Mouse (Mus musculus) natural killer cell, adult 2 months (primary cell): ENCODE results near the gene Arf4.
"Not testable (repeated sequence)": the region's sequence is repeated elsewhere in the genome, so short reads cannot be mapped to it uniquely, and the experiment has no call there.

ENCODE experiments used
- DNase-seq, 2 experiments: peaks; one replicate each; pipeline ENCODE4 v3.0.0; 2022; ENCODE audit warnings: low spot score in 2 of 2

Arf4 gene

GRCm38 (mm10) chr14:26662488-26662887 is 24.6 kb downstream of the Arf4 start:
- DNase-seq: no peak

- no peak for DNase-seq
These were observed 26.0 kb downstream of the Arf4 start for GRCm38 (mm10) chr14:26663851-26664250.

DNA sequence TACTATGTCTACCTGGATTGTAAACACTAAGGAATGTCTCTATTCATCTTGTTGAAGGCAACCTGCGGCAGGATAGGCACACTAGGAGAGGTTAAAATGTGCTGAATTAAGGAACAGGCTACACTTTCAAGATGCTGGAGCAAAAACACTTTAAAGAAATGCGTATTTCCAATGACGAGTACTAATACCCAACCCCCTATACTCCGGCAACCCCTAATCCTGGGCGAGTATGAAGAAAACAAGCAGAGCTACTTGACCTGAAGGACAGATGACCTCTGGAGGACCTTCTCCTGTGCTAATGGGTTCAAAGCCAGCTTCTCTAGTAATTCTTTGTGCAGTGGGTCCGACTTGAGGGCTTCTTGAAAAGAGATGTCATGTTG is 30.1 kb downstream of the Arf4 start:
- no peak for DNase-seq

DNA sequence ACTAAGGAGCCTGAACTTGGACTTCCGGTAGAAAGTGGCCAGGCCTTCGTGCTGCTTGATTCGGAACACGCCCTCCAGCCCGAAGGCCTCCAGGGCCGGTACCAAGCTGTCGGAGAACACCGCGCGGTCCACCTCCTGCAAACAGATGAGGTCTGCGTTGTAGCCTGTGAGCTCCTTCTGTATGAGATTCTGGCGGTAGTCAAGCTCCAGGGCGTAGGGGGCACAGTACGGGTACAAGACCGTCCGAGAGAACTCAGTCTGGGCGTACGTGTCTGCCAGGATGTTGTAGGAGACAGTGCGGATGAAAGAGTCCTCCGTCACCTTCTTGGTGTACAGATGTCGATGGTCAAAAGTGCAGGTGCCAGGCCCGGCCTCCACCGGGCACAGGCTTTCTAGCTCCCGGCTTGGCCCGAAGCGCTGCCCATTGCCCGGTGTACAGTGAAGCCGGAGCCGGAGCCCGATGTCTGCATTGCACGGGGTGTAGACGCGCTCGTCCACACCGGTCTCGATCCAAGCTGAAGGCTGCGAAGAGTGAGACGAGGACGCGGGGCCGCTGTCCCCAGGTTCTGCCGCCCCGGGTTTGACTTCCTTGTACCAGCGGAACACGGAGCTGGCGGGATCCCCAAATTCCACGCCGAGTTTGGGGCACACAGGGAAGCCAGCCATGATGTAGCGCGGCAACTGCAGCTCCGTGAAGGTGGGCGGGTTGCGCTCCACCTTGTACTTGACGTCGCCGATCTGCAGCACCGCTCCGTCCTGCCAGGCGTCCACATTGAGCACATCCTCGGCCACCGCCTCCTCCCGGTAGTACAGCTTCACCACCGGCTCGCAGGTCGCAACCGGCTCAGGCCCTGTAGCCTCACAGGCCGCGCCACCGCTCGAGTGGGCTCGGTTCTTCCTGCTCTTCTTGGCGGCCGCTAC is 30.8 kb downstream of the Arf4 start:
- peak; percentile 44 to 45 for DNase-seq

GRCm38 (mm10) chr14:26669292-26670073 is 31.6 kb downstream of the Arf4 start, which contains the start of gene Pde12:
Gene Pde12 (minus strand): TSS chr14:26669883.
- DNase-seq: peak; percentile 87 to 88

GRCm38 (mm10) chr14:26670964-26671363 is 33.1 kb downstream of the Arf4 start:
- DNase-seq: no peak

DNA sequence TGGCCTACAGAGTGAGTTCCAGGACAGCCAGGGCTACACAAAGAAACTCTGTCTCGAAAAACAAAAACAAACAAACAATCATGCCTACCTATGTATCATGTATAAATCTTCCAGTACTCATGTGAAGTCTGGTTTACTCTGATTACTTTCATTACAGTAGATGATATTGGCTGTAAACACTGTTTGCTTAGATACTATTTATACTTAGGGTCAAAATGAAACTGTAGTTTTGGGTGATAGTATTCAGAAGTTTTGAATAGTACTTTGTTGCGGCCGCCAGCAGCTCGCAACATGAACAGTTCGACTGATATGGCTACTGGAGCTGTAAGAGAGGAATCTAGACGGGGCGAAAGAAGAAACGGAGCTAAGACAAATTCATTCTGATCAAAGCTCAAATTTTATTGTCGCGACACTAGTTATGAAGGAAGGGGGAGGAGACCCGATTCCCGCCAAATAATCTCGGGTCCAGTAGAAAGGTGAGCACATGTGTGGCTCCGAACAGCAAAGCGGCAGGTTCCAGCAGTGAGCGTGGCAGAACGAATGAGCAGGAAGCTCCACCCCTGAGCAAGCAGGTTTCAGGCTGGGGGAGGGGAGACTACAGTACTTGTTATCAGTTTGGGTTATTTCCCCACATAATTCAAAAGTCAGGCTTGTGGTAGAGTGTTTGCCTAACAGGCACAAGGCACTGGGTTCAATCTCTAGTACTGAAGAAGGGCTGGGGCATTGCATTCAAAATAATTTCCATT is 34.2 kb downstream of the Arf4 start:
- not testable (repeated sequence) for DNase-seq

DNA sequence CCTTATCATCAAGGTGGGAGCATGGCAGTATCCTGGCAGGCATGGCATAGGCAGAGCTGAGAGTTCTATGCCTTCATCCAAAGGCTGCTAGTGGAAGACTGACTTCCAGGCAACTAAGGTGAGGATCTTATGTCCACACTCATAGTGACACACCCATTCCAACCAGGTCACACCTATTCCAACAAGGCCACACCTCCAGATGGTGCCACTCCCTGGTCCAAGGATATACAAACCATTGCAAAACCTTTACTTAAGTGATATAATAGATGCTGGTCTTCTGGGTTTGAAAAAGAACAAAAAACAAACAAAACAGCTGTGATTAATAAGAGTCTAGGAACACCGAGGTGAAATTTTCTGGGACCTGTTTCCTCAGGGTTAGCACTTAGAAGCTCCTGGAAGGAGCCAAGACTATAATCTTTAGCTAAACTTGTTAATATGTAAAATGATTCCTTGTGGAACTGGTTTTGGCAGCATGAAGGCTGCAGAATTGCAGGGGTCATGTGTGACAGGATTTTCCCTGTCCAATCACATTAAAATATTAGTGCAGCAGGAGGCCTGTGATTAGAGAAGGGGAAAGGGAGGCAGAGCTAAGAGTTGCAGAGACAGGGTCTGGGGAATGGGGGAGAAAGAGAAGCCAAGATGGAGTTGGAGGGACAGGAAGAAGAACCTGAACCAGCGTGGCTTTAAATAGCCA is 36.7 kb downstream of the Arf4 start:
- not testable (repeated sequence) for DNase-seq

DNA sequence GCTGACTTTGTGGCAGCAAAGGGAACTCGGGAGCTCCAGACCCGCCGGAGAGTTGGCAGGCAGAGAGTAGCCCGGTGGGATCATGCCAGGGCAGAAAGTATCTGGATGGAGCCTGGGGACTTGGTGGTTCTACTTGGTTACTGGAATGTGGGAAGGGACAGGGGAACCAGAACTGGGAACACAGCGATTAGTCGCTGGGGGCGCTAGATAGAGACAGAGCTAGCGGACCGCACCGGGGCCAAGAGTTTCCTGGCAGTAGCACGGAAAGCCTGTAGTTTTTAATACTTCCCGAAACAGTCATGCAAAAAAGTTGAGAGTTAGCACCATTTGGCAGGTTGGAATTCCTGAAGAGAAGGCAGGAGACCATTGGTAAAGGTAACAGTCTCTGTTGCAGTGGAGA is 37.5 kb downstream of the Arf4 start:
- DNase-seq: peak in 1 of 2 experiments; percentile 15

DNA sequence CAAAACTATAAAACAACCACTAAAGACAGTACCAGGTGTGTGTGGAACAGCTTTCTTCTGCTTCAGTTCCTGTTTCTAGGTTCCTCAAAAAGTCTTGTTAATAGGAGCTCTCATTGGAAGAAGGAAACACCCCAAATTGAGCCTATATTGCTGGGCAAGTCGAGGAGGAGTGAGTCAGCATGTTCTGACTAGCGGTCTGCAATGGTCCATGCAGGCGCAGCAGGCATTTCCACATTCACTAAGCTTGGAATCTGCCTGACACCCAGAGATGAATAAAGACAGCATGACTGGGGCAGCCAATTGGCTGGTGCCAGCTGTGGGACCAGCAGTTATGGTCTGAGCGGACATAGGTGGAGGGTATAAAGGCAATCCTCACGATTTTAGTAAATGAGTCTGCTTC is 37.9 kb downstream of the Arf4 start:
- peak in 1 of 2 experiments; percentile 16 for DNase-seq

DNA sequence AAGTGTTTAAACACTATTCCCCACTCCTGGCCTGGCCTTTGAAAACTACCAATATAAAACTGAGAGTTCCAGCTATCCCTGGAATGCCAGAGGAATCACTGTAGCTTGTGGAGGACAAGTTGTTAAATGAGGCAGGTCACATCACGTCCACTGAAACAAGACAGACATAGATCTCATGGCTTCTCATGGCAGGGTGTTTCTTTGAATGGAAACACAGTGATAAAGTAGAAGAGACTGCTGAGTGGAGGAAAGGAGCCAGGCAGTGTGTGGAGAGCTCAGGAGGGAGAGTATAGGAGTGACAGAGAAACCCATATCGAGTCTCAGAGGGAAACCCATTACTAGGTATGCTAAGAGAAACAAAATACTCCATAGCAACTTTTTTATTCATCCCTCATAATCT is 52.9 kb downstream of the Arf4 start:
- no peak for DNase-seq

DNA sequence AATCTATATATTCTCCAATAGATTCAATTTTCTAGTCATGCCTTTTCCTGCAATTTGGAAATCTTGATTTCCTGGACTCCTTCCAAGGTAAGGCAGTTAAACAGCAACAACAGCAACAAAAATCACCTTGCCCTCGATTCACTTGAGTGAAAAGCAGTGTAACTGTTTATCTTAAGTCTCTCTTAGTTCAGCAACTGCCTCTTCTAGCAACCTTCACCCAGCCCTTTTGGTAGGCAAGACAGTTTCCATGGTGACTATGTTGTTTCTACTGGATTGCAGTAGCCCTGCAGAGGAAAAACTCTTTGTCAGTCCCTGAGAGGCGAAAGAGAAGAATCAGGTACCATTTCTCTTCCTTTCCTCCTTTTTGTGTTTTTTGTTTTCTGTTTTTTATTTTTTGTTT is 53.5 kb downstream of the Arf4 start:
- DNase-seq: no peak

DNA sequence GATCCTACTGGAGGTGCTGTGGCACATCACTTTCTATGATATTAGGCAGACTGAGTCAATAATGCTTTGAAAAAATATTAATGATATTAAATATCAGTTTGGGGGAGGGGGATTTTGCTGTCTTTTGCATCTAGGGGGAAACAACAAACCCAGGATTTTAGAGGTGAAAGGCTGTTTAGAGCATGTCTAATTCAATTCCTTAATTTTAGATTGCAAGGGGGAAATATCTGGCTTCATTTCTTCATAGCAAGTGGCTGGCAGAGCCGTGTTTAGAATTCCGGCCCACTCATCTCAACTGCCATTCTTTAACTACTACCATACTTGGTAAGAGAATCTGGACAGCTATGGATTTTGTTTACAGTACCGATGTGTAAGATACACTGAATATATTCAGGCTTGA is 55.1 kb downstream of the Arf4 start, which contains the start of gene Dnah12:
Dnah12 (plus strand) TSS at position 301 of the 400 bp plus-strand sequence.
- no peak for DNase-seq

DNA sequence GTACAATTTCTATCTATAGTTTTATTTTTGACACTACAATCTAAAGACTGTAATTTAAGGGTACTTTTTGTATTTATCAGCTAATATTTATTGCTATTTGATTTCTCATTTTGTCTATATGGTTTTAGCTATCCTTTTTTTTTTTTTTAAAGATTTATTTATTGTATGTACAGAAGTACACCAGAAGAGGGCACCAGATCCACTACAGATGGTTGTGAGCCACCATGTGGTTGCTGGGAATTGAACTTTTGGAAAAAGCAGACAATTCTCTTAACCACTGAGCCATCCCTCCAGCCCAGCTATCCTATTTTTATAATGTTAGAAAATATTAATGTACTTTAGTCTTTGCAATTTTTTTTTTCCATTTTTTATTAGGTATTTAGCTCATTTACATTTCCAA is 60.0 kb downstream of the Arf4 start:
- no peak for DNase-seq

- DNase-seq: not testable (repeated sequence)
These were observed 67.4 kb downstream of the Arf4 start for GRCm38 (mm10) chr14:26705246-26705645.
